ENCODE assay signal across 9 mouse cellular contexts in genomic region chr8:34614031-34614526, GRCm38 (mm10).
DNase-seq lines count a peak whose midpoint lies in the region; ATAC-seq and TF ChIP-seq lines count a peak whose summit lies in the region.
"Had no signal": no experiment of that assay in that cellular context is flagged by ENCODE, and none has a peak within 500 bp of the region (broad histone marks: within the 10 kb centered on the region; RNA-seq: fewer than 3 reads in every experiment).

No protein-coding gene starts in this region.

- no peak overlapping the region for H3K9ac ChIP-seq in hindbrain, embryonic 16.5 days (ENCODE audit: low read depth, low read length)
- no peak overlapping the region for H3K9ac ChIP-seq in hindbrain, embryonic 13.5 days
- H3K9ac ChIP-seq: limb, embryonic 15.5 days had no signal

- no peaks in the 10 kb centered on the region for H3K36me3 ChIP-seq in hindbrain, embryonic 16.5 days (ENCODE audit: control insufficient read depth, insufficient read depth, low read length)
- H3K36me3 ChIP-seq in hindbrain, embryonic 13.5 days = no peaks in the 10 kb centered on the region
- H3K36me3 ChIP-seq in kidney, adult 2 months (ENCODE audit: control insufficient read depth, insufficient read depth, low read length) = no peaks in the 10 kb centered on the region
- H3K36me3 ChIP-seq: limb, embryonic 15.5 days had no signal

- H3K4me2 ChIP-seq in hindbrain, embryonic 16.5 days (ENCODE audit: low read length) = no peak overlapping the region; the same call in 1 of the 2 replicates
- H3K4me2 ChIP-seq in hindbrain, embryonic 13.5 days = no peak overlapping the region
- H3K4me2 ChIP-seq: limb, embryonic 15.5 days had no signal

- TF ChIP-seq POLR2A in kidney, adult 2 months (IDR thresholded peaks at IDR 0.05; ENCODE audit: low read depth, low read length) = no peak

- peak; percentile 93 for ATAC-seq in hindbrain, embryonic 16.5 days
- no peak for ATAC-seq in hindbrain, embryonic 13.5 days (ENCODE audit: low FRiP score)
- peak; percentile 69 for ATAC-seq in megakaryocyte progenitor cell, adult 5-6 weeks (replicated peaks; ENCODE audit: poor library complexity)

- no peaks in the 10 kb centered on the region for H3K9me3 ChIP-seq in hindbrain, embryonic 16.5 days (ENCODE audit: control insufficient read depth, low read length)
- no peaks in the 10 kb centered on the region for H3K9me3 ChIP-seq in hindbrain, embryonic 13.5 days
- H3K9me3 ChIP-seq: limb, embryonic 15.5 days had no signal

- 43% methylated on average over 10 of the region's 10 CpGs for WGBS in hindbrain, embryonic 16.5 days
- 63% methylated on average over 10 of the region's 10 CpGs for WGBS in hindbrain, embryonic 13.5 days
- 58% methylated on average over 10 of the region's 10 CpGs for WGBS in kidney, adult 2 months

- H3K27ac ChIP-seq in hindbrain, embryonic 16.5 days (ENCODE audit: low read depth, low read length) = 0 out of 2 replicates have a peak overlapping the region, but pooled peaks have one; percentile 12
- no peak overlapping the region for H3K27ac ChIP-seq in hindbrain, embryonic 13.5 days
- no peak overlapping the region for H3K27ac ChIP-seq in kidney, adult 2 months (ENCODE audit: insufficient read depth, low read depth, low read length)
- H3K27ac ChIP-seq: limb, embryonic 15.5 days had no signal

- DNase-seq in cerebellum, adult 11 months = peak; percentile 4
- DNase-seq in heart, adult 9 months (ENCODE audit: low spot score in 2 of 2) = peak; percentile 74 to 77
- DNase-seq in kidney, adult 11 months = no peak
- DNase-seq in right cerebral cortex, postnatal 36 days (ENCODE audit: low spot score in 2 of 2) = no peak
- no peak for DNase-seq in kidney, adult 2 months

- no peaks in the 10 kb centered on the region for H3K4me1 ChIP-seq in hindbrain, embryonic 16.5 days (ENCODE audit: control insufficient read depth, insufficient read depth, low read depth, low read length)
- H3K4me1 ChIP-seq in hindbrain, embryonic 13.5 days (replicated peaks) = no peaks in the 10 kb centered on the region
- no peaks in the 10 kb centered on the region for H3K4me1 ChIP-seq in kidney, adult 2 months (ENCODE audit: control insufficient read depth, insufficient read depth, low read length)

- H3K27me3 ChIP-seq in hindbrain, embryonic 16.5 days (replicated peaks; ENCODE audit: control insufficient read depth, insufficient read depth, low read length) = no peaks in the 10 kb centered on the region
- H3K27me3 ChIP-seq in hindbrain, embryonic 13.5 days = no peaks in the 10 kb centered on the region
- no peaks in the 10 kb centered on the region for H3K27me3 ChIP-seq in kidney, adult 2 months (replicated peaks; ENCODE audit: control insufficient read depth, insufficient read depth, low read length)
- H3K27me3 ChIP-seq: limb, embryonic 15.5 days had no signal

- no peak for TF ChIP-seq CTCF in kidney, adult 2 months (conservative IDR thresholded peaks at IDR 0.05; ENCODE audit: insufficient read depth, insufficient read length, low read depth, low read length)

- no peak overlapping the region for H3K4me3 ChIP-seq in hindbrain, embryonic 16.5 days (ENCODE audit: low read length)
- no peak overlapping the region for H3K4me3 ChIP-seq in hindbrain, embryonic 13.5 days
- H3K4me3 ChIP-seq in kidney, adult 2 months (ENCODE audit: insufficient read depth, low read depth, low read length) = no peak overlapping the region
- H3K4me3 ChIP-seq: limb, embryonic 15.5 days had no signal

Comparison
In these comparisons a context has a peak if more than half of its experiments do, and no peak if none do; other contexts are left out.
1. DNase-seq: peak in cerebellum, adult 11 months (single experiment) and heart, adult 9 months (2 of 2); none in kidney, adult 11 months (single experiment), right cerebral cortex, postnatal 36 days (0 of 2) and kidney, adult 2 months (single experiment).